Mouse (Mus musculus): ENCODE measurements at regions not wholly inside any gene's neighbourhood (a gene's known extent, or its start where the extent isn't known, plus 50 kb on each side); places are given as distances from the start of the nearest gene placed in this dataset.

DNA sequence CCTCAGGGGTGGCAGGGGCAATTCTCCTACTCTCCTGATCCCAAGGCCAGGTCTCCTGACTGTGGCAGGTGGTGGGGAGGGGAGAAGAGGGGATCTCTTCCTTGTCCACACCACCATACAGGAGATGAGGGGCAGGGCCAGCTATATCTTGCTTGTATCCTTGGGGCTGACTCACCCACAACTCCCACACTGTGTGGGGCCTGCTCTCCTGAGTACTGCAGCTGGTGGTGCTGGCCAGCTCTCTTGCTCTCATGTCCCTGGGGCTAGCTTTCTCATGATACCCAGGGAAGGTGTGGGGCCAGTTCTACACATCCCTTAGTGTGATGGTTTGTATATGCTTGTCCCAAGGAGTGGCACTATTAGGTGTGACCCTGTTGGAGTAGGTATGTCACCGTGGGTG, 177.4 kb downstream of the Shq1 start:
- TF ChIP-seq CTCF (IDR thresholded peaks at IDR 0.05; ENCODE audit: insufficient read depth, low read depth, low read length) (no peak), POLR2A (IDR thresholded peaks at IDR 0.05; ENCODE audit: insufficient read depth, low read depth, low read length) (no peak)

All from olfactory bulb, adult 2 months (tissue).